Mouse (Mus musculus) frontal cortex, postnatal 25 days (tissue): ENCODE data around the gene Tmem106b.
A peak's percentile ranks its signal among the peaks of the same experiment; 100 is the strongest.

Experiments used
- DNase-seq, 2 experiments: peaks; one replicate each; pipeline ENCODE4 v3.0.0; 2022; ENCODE audit warnings: low spot score in 2 of 2

Gene Tmem106b

DNA sequence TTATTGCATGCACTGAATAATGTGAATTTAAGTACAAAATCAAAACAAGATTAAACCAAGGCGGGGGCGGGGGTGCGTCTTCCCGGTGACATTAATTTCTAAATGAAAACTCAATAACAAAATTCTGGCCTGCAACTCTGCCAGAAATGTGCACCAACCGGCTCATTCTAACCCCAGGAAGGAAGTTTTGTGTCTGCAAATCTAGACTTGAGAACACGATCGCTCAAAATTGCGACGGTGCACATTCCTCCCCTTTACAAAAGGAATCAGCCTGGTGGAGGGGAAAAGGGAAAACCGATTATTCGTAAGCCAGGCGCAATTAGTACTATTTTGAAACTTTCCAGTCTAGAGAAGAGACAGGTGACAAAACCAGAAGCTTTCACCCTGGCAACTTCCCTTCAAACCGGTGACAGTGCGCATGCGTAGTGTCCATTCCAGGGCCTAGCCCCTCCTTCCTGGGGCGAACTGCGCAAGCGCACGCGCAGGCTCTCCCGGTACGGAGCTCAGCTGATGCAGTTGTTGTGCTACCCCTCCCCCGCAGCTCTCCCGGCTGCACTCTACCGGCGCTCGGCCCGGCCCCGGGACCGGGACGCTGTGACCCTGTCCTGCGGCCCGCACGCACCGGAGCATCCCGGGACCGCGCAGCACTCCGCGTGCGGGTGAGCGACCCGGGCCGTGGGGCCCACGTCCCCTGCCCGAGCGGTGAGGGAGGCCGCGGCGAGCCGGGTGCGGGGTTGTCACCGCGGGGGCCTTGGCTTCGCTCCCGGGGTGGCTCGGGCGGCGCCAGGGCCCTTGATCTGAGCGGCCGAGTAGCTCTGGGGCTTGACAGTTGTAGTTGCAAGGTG is at the start of gene Tmem106b:
Gene Tmem106b (plus strand): TSS at position 458 of the 845 bp plus-strand sequence.
- peak; percentile 86 to 92 for DNase-seq

DNA sequence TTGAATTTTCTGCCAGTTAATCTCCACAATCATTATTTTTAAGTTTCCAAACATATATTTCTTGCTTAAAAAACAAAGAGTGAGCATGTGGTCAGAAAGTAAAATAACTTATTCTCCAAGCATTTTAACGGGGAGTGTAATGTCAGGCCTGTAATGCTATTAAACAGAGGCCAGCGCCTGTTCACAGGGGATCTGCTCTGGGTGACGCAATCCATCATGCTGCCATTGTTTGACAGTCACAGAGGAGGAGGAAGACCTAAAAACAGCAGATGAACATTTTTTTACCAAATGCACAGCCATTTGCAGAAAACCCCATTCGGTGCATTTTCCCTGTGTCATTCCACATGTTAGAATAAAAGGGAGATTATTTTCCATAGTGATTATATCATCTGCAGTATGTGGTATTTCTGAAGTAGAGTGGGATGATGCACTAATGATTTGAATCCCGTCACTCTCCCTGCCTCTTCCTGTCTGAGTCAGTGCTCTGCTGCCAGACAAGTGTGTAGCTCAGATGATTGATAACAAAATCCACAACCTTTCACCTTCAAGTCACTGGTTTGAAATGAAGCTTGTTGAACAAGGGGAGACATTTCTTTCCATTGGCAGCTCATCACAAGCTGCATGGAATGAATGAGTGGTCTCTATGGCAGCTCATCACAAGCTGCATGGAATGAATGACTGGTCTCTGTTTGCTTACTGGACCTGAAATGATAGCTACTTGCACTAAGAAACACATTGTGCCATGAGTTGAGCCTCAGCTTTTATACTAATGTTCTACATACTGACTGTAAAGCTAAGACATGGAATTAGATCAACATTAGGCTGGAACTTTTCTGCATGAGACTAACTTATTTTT is 48.1 kb upstream of the Tmem106b start:
- DNase-seq = no peak

DNA sequence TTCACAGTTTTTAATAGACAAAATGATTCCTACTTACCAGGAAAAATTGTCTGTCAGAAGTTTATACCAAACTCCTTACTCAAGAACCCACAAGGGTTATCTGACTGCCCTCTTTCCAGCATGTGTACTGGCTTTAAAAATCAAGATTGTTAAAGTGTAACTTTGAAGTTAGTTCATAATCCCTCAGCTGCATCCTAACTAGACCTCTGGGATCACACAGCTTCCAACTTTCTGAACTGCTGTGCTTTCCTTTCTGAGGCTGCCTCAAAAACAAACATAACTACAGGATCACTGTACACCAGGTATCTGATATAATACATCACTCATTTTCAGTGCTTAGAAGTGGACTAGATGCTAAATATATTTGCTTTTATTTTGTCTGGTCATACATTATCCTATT is 39.0 kb upstream of the Tmem106b start:
- DNase-seq = no peak

DNA sequence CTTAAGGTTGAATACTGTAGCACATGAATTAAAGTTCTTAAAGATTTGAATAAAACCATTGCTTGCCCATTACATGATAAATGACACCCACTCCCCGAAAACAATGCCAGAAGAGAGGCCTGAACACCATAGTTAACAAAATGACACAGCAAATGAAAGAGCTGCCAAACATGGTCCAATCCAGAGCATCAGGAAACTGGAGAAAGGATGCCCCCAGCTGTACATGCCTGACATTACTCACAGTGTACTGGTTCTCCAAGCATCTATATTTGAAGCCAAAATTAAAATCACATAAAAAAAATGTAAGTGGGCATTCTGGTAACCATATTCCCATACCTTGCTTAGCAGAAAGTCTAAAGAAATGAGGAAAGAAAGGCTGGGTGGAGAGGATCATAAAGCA is 38.6 kb upstream of the Tmem106b start:
- no peak for DNase-seq

DNA sequence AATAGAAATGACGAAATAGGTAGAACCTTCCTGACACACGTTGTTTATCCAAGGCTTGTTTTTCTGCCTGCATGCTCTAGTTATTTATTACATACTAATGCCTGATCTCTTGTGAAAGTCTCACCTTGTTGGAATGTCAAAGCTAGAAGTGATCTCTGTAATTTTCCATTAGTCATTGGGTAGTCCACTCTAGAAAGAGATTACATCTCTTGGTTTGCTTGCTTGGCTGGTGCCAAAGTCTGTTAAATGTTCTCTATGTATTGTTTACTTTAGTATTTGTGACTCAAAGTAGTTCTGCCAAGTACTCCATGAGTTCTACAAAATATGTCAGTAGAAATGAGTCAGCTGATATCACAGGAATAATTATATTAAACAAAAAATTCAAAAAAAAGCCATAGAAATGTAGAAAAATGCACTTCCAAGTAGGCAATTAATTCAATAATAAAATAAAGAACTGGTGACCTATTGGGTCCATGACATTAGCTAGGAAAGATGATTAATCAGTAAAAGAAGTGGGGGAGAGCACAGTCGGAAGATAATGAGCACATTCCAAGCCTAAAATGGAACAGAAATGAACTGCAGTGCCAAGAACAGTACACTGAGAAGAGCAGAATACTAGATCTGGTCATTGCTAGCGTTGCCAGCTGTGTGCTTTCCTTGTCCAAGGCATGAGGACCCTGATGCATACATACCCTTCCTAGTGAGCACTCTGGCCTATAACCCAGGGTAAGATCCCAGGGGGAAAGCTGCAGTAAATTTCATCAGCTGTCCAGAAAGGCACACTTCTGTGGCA is 17.0 kb upstream of the Tmem106b start:
- DNase-seq = no peak

DNA sequence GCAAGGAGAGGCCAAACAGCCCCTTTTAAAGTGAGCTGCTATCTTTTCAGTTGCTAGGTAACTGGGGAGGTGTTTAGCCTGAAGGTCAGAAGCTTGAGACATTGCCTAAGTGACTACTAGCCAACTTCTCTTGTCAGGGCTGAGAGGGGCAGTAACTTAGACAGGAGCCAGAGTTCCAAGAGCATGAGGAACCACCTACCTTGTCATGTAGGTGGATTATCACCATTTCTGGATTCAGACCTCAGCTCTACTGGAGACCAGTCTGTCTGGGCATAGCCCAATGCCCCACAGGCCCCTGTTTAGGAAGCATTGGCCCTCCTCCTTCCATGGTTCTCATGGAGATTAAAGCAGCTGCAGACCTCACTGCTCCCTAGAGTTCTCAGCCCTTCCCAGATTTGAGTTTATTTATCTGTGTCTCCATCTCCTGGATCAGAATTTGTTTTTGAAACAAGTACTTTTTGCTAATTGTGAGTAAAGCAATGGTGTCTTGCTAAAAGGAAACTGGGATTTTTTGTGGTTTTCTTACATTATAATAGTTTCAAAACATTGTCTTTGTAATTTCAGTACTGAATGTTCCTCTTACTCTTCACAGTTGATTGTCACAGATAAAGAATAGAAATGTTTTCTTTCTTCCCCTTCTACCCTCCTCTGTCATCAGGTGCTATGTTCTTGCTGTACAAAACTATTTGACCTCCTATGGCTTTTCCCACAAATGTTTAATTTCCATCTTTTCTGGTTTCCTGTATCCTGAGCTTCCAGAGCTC is 8.1 kb upstream of the Tmem106b start:
- DNase-seq = no peak

DNA sequence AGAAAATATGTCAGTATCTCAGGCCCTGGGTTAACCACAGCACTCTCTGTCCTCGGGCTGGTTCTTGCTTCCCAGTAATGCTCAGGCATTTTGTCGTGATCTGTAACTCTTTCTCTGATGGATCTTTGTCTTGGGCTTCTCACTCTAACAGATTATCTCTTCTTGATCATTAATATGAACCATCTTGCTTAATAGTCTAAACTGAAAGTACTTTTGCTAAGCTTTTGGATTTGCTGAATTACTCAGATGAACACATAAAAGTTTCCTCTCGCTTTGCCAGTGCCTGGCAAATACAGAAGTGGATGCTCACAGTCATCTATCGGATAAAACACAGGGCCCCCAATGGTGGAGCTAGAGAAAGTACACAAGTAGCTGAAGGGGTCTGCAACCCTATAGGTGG is 7.5 kb upstream of the Tmem106b start:
- DNase-seq = no peak

DNA sequence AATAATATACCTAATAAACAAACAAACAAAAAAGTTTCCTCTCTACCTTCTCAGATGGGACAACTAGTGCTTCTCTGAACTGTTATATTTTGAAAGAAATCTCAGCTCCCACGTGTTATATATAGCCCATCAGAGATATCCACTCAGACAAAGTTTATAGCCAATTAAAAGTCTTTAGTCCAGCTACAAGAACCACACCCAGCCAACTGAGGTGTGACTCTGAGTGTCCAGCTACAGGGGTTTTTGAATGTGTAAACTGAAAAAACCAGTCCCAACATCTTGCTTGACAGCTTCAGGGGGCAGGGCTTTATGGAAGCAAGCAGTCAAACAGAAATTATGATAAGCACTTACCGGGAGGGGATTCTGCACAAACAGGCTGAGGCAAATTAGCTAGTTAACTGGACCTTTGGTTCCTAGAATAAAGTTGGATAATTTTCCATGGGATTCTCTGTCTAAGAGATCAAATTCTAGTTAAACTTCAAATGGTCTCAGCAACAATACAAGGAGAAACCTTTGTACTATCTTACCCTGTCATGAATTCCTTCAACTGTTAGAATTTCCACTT is 6.8 kb upstream of the Tmem106b start:
- DNase-seq = no peak

DNA sequence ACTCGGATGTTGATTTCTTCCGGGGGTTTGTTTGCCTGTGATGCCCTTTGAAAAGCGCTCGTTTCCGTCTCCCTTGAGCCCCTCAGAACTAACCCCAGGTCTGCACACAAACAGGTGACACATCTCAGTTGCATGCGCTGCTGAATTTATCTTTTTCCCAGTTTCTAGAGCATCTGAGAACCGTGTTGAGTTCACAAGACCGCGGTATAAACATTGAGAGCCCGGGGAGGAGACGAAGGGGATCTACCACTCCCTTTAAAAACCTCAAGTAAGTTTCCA is 527 bp downstream of the Tmem106b start:
- no peak for DNase-seq

DNA sequence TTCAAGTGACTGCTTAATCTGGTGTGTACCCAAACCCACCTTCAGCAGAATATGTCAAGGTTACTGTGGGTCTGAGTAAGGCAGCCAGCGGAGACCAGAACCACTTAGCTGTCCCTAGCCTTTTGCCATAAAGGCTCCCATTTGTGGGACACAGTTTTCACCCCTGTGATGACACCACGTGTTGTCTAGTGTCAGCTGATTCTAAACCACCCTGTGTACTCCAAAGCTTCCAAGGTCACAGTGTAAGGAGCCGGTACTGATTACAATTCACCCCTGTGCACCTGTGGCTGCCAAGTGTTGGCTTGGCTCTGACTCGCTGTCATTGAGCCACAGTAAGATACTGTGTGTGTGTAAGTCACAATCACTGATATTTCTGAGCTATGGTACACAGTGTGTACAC is 926 bp downstream of the Tmem106b start:
- no peak for DNase-seq

DNA sequence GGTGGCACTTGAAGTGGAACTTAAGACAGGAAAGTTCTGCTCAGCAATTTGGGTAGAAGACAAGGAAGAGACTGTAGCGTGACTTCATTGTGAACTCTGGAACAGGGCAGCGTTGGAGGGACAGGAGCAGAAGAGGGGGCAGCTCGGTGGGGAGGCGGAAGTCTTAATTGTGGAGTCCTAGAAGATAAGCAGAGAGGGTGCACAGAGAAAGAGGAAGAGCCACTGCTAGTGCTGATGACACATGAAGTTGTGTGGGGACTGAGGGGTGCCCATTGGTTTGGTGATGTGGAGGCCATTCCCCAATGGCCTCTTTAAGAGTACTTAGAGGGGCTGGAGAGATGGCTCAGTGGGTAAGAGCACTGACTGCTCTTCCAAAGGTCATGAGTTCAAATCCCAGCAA is 3.5 kb downstream of the Tmem106b start:
- no peak for DNase-seq

DNA sequence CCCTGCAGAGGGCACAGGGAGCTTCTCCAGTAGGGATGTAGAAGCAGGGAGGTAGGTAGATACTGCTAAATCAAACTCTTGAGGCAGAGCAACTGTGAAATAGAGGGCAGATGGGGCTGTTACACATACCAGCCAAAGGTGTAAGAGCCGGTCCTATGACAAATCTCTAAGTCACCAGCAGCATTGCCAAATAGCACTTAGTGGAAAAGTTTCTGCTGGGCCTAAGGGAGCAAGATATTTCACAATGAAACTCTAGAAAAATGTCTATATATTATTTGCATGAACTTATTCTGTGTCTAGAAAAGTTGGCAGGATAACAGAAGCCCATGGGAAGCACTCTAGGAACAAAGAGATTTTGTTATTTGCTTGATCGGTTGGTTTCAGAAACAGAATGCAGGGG is 4.3 kb downstream of the Tmem106b start:
- no peak for DNase-seq

DNA sequence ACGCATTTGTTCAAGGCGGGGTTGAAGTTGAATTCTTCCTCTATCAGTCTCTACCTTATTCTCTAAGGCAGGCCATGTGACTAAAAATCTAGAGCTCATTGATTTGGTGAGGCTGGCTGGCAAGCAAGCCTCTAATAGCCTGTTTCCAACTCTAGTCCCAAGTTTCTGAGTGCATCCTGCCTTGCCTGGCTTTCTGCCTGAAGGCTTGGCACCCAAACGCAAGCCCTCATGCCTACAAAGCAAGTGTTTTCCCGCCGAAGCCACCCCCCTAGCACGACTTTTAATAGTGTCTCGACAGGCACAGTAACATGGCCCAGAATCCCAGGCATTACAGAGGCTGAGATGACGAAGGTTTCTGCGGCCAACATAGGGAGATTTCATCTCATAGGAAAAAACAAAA is 13.3 kb downstream of the Tmem106b start:
- peak; percentile 6 to 24 for DNase-seq

DNA sequence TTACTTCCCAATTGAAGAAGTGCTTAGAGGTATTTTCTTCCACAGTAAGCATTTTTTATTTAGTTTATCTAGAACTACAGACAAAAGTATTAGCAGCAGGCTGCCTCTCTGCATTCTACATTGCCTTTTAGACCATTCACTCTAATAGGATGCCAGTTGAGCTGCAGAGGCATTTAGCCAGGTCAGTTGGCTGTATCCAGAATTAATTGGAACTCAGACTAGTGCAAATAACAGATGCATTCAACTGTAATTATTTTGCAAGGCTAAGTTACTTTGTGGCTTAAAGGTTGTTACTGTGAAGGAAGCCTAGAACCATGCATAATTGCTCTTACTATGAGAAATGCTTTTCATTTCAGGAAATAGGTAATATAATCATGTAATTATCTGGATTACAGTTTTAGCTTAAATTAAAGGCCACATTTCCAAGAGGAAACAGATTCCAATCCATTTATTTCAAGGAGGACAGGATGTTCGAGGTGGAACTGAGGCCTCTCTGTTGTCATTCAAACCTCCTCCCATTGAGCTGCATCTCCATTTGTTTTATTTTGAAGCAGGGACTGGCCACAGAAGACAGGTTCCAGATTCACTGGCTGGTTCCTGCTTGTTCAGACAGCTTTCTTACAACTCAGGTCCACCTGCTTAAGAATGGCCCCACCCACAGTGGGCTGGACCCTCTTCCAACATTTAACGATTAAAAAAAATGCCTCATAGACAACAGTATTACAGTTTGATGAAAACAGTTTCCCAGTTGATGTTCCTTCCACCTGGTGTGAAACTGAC is 27.3 kb downstream of the Tmem106b start:
- no peak for DNase-seq

DNA sequence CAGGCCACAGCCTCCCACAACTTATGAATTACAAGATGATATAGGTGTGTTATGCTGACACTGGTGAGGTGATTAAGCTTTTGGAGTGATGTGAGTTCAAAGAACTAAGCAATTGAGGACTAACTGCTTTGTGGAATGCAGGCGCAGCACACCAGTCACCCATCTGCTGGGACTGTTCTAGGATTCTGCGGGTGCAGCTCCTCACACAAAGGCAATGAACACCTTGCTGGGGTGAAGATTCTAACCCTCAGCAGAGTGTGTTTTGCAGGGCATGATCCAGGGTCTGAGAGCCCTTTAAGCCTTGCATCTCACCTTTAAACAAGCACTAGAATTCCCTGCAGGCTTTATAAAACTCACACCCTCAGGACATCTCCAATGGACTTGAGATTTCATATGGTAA is 30.6 kb downstream of the Tmem106b start:
- no peak for DNase-seq

DNA sequence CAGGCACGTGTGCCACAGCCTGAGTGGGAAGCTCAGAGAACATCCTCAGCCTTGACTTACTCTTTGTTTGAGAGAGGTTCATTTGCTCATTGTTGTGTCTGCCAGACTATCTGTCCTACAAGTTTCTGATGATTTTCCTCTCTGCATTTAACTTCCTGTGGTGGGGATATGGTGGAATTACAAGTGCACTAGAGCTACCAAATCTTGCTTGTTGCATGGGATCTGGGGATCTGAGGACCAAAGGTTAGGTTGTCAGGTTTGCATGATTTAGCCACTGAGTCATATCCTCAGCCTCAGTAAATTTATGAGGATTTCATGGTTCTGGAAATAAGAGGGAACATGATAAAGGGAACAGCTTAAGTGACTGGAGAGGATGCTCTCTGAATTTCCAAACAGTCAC is 39.1 kb downstream of the Tmem106b start:
- no peak for DNase-seq

DNA sequence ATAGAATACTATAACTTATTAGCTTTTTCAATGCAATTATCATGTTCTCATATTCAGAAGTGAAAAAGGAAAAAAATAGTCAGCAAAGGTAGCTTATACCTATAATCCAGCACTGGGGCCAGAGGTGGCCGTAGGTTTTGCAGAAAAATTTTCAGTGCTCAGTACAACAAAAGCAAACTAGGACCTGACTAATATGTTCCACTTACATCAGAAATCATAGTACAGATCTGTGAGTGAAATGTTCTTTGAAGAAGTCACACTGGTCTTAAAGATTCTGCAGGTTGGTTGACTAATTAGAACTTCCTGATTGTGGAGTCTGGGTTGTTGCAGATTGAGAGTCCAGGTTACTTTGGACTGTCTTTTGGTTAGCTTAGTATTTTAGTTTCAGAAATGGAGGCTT is 67.7 kb downstream of the Tmem106b start:
- no peak for DNase-seq
